8 mouse cellular contexts compared by ENCODE assay signal in the genomic region with DNA sequence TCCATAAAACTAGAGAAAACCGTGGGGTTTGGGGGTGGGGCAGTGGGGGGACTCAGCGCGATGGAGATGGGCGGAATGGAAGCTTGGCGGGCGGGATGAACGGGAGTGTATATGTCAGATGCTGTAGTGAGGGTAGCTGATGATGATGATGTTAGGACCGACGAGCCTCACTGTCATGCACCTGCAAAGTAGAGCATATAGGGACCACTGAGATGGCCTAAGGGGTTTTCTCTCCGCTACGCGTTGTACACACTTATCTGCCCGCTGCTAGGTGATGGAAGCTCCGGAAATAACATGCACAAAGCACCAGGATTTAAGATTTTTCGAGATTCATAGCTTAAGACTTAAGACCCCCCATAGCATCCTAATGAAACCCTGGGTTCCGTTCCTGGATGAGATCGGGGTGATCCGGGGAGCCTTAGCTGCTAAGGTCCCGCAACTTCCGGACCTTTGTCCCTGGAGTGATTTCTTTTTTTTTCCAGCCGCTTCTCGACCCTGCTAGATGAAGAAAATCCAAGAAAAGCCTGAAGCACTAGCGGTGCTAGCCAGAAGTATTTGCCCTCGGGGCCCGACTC. TPM values are rescaled to one million over a fixed set of nuclear protein-coding genes. Genes with fewer than 3 reads are reported as not detected.
DNase-seq lines count a peak whose midpoint lies in the region; ATAC-seq and TF ChIP-seq lines count a peak whose summit lies in the region.

No protein-coding gene starts in this region.

- peaks cover 34% of the 10 kb centered on the region for H3K4me1 ChIP-seq in heart, embryonic 11.5 days (ENCODE audit: control insufficient read depth, insufficient read depth, low read length)
- peaks cover 4% of the 10 kb centered on the region for H3K4me1 ChIP-seq in ES-Bruce4 (ENCODE audit: control insufficient read depth, insufficient read depth, low read length)
- peaks cover 4% of the 10 kb centered on the region; the same call in 1 of the 2 replicates for H3K4me1 ChIP-seq in forebrain, postnatal 0 days (ENCODE audit: insufficient read depth)

- peak overlapping the region; percentile 60 for H3K4me3 ChIP-seq in heart, embryonic 11.5 days (ENCODE audit: low read depth, low read length)
- H3K4me3 ChIP-seq in ES-Bruce4 (ENCODE audit: low read depth, low read length): peak overlapping the region; percentile 96
- peak overlapping the region; percentile 79 for H3K4me3 ChIP-seq in forebrain, postnatal 0 days (ENCODE audit: low read depth, low read length)

- no peak for DNase-seq in heart, adult 11 months
- DNase-seq in forebrain, postnatal 0 days: no peak
- DNase-seq in lung, postnatal 36 days: peak; percentile 8
- no peak for DNase-seq in frontal cortex, postnatal 14 days (ENCODE audit: low spot score in 2 of 2)
- DNase-seq in left cerebral cortex, adult 11 months (ENCODE audit: low spot score): no peak
- no peak for DNase-seq in kidney, adult 9 months

- H3K9me3 ChIP-seq in heart, embryonic 11.5 days (replicated peaks; ENCODE audit: control insufficient read depth, low read length): no peaks in the 10 kb centered on the region
- no peaks in the 10 kb centered on the region for H3K9me3 ChIP-seq in ES-Bruce4 (replicated peaks; ENCODE audit: control insufficient read depth, insufficient read depth, low read length, poor library complexity, severe bottlenecking)
- H3K9me3 ChIP-seq in forebrain, postnatal 0 days (ENCODE audit: low read length): no peaks in the 10 kb centered on the region

- peak overlapping the region; percentile 88 for H3K27ac ChIP-seq in heart, embryonic 11.5 days (ENCODE audit: low read depth, low read length)
- peak overlapping the region; percentile 100 for H3K27ac ChIP-seq in ES-Bruce4 (ENCODE audit: insufficient read depth, low read length)
- H3K27ac ChIP-seq in forebrain, postnatal 0 days (ENCODE audit: low read depth, low read length): peak overlapping the region; percentile 92

- WGBS in heart, embryonic 11.5 days (ENCODE audit: insufficient replicate concordance): under 1% methylated on average over 25 of the region's 25 CpGs
- WGBS in forebrain, postnatal 0 days: under 1% methylated on average over 25 of the region's 25 CpGs

- TF ChIP-seq CTCF in ES-Bruce4 (IDR thresholded peaks at IDR 0.05; ENCODE audit: low read depth, low read length): no peak
- no peak for TF ChIP-seq CTCF in forebrain, postnatal 0 days (IDR thresholded peaks at IDR 0.05; ENCODE audit: low read depth)

- 0 out of 2 replicates have a peak, but pooled peaks cover 2% of the 10 kb centered on the region for H3K36me3 ChIP-seq in heart, embryonic 11.5 days (ENCODE audit: control insufficient read depth, insufficient read depth, low read length)
- H3K36me3 ChIP-seq in ES-Bruce4 (ENCODE audit: control insufficient read depth, insufficient read depth, low read length, poor library complexity, severe bottlenecking): peaks cover 9% of the 10 kb centered on the region
- no peaks in the 10 kb centered on the region for H3K36me3 ChIP-seq in forebrain, postnatal 0 days (ENCODE audit: insufficient read depth)

- peak overlapping the region; percentile 72 for H3K4me2 ChIP-seq in heart, embryonic 11.5 days
- H3K4me2 ChIP-seq in forebrain, postnatal 0 days (ENCODE audit: low read depth): peak overlapping the region; percentile 78

- ATAC-seq in heart, embryonic 11.5 days (replicated peaks; ENCODE audit: insufficient number of reproducible peaks, low FRiP score, low TSS enrichment): no peak
- no peak for ATAC-seq in forebrain, postnatal 0 days

- TF ChIP-seq POLR2A in ES-Bruce4 (IDR thresholded peaks at IDR 0.05; ENCODE audit: insufficient read depth, low read length): no peak

- H3K27me3 ChIP-seq in heart, embryonic 11.5 days (ENCODE audit: control insufficient read depth, insufficient read depth, low read length): no peaks in the 10 kb centered on the region
- no peaks in the 10 kb centered on the region for H3K27me3 ChIP-seq in ES-Bruce4 (ENCODE audit: control insufficient read depth, insufficient read depth, low read length, poor library complexity, severe bottlenecking)
- H3K27me3 ChIP-seq in forebrain, postnatal 0 days (ENCODE audit: insufficient read depth, low read length): no peaks in the 10 kb centered on the region

- TF ChIP-seq EP300 in ES-Bruce4 (IDR thresholded peaks at IDR 0.05; ENCODE audit: insufficient read depth, low read depth, low read length): no peak

- H3K9ac ChIP-seq in heart, embryonic 11.5 days (ENCODE audit: low read depth, low read length): peak overlapping the region; percentile 76
- peak overlapping the region; percentile 92 for H3K9ac ChIP-seq in ES-Bruce4 (ENCODE audit: low read depth, poor library complexity, severe bottlenecking)
- peak overlapping the region; percentile 65 for H3K9ac ChIP-seq in forebrain, postnatal 0 days

RNA-seq across cellular contexts. Expression of a gene that starts 0.5 kb away (rescaled TPM):
- polyA plus RNA-seq in heart, embryonic 11.5 days (2014; fragmentation: Nextera tagmentation; extraction: Ambion mirVana): 103 and 107 TPM in 2 replicates
- polyA plus RNA-seq in ES-Bruce4 (2011; ENCODE audit: insufficient read depth, insufficient read length, low read depth, missing spikeins): 230 and 277 TPM in 2 replicates
- 40.1 and 43.1 TPM in 2 replicates for total RNA-seq in forebrain, postnatal 0 days (2014; rRNA removed)
- polyA plus RNA-seq in forebrain, postnatal 0 days (2015; fragmentation: Nextera tagmentation; extraction: Ambion mirVana): 52.4 and 59.8 TPM in 2 replicates

RNA-seq across cellular contexts. Expression of a gene that starts 0.6 kb away (rescaled TPM):
- polyA plus RNA-seq in heart, embryonic 11.5 days (2014; fragmentation: Nextera tagmentation; extraction: Ambion mirVana): 20.3 and 22.9 TPM in 2 replicates
- polyA plus RNA-seq in ES-Bruce4 (2011; ENCODE audit: insufficient read depth, insufficient read length, low read depth, missing spikeins): 10.3 and 17.8 TPM in 2 replicates
- 10.5 and 13.1 TPM in 2 replicates for total RNA-seq in forebrain, postnatal 0 days (2014; rRNA removed)
- polyA plus RNA-seq in forebrain, postnatal 0 days (2015; fragmentation: Nextera tagmentation; extraction: Ambion mirVana): 14.6 and 17.3 TPM in 2 replicates

RNA-seq across cellular contexts. Expression of a gene that starts 20.7 kb away (rescaled TPM):
- 15.2 and 19.0 TPM in 2 replicates for polyA plus RNA-seq in heart, embryonic 11.5 days (2014; fragmentation: Nextera tagmentation; extraction: Ambion mirVana)
- 3.9 and 4.0 TPM in 2 replicates for polyA plus RNA-seq in ES-Bruce4 (2011; ENCODE audit: insufficient read depth, insufficient read length, low read depth, missing spikeins)
- total RNA-seq in forebrain, postnatal 0 days (2014; rRNA removed): 137 and 184 TPM in 2 replicates
- 149 and 171 TPM in 2 replicates for polyA plus RNA-seq in forebrain, postnatal 0 days (2015; fragmentation: Nextera tagmentation; extraction: Ambion mirVana)

RNA-seq across cellular contexts. Expression of a gene that starts 25.1 kb away (rescaled TPM):
- polyA plus RNA-seq in heart, embryonic 11.5 days (2014; fragmentation: Nextera tagmentation; extraction: Ambion mirVana): 31.0 and 36.2 TPM in 2 replicates
- 20.4 and 24.0 TPM in 2 replicates for polyA plus RNA-seq in ES-Bruce4 (2011; ENCODE audit: insufficient read depth, insufficient read length, low read depth, missing spikeins)
- total RNA-seq in forebrain, postnatal 0 days (2014; rRNA removed): 38.9 and 74.0 TPM in 2 replicates
- polyA plus RNA-seq in forebrain, postnatal 0 days (2015; fragmentation: Nextera tagmentation; extraction: Ambion mirVana): 83.2 and 106 TPM in 2 replicates

RNA-seq across cellular contexts. Expression of a gene that starts 31.7 kb away (rescaled TPM):
- 0.20 and 1.3 TPM in 2 replicates for polyA plus RNA-seq in heart, embryonic 11.5 days (2014; fragmentation: Nextera tagmentation; extraction: Ambion mirVana)
- 1.2 and 2.0 TPM in 2 replicates for polyA plus RNA-seq in ES-Bruce4 (2011; ENCODE audit: insufficient read depth, insufficient read length, low read depth, missing spikeins)
- 9.5 and 12.3 TPM in 2 replicates for total RNA-seq in forebrain, postnatal 0 days (2014; rRNA removed)
- 1.8 and 3.0 TPM in 2 replicates for polyA plus RNA-seq in forebrain, postnatal 0 days (2015; fragmentation: Nextera tagmentation; extraction: Ambion mirVana)
